Mouse (Mus musculus) lung, postnatal 25 days (tissue): ENCODE data around the gene Pitpnm2.
A peak's percentile ranks its signal among the peaks of the same experiment; 100 is the strongest.

Experiments
- DNase-seq: peaks from one replicate; pipeline ENCODE4 v3.0.0; 2022; ENCODE audit warnings: low spot score

The Pitpnm2 gene

GRCm38 (mm10) chr5:124093852-124094604, 155.5 kb downstream of the Pitpnm2 start:
- no peak for DNase-seq

DNA sequence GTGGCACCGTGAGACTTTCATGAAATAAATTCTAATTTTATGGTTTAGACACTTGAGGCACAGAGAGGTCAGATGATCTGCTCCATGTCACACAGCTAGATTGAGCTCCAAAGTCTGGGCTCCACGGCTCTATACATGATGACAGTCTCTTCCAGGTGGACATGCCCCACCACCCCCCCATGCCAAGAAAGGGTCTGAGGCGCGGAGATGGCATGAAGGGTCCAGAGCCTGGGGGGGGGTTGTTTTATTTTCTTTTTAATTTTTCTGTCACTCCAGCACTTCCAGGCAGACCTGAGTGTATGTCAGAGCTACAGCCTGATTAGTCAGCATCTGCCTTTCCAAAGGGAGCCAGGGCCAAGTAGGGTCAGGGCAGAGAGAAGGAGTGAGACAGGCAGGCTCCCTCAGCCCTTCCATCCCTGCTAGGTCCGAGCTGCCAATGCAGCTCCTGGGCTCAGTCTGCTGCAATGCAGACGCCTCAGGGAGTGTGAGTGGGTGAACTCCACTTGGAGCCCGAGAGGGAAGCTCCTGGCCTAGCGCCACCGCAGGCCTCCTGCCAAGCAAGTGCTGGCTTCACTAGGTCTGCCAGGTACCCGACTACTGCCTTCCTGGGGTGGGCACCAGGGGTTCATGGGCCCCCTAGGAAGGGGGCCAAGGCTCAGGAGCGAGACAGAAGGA, 156.3 kb downstream of the Pitpnm2 start:
- no peak for DNase-seq

DNA sequence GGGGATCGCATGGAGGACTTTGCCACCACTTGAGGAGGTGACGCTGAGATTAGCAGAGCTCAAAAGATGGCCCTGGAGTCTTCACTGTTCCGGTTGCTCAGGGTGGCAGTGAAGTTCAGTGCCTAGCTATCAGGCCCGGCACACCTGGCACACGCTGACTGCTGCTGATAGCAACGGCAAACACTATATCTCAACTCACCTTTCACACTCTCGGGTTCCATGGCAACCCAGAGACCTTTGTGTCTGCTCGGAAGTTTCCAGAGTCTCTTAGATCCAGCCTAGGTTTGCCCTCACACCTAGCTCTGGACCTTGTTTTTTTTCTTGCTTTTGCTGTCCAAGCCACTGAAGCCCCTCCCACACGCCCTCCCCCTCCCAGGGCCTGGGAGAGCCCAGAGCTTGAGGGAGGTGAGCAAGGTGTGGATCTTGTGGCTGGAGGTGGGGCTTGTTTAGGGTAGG, 157.6 kb downstream of the Pitpnm2 start:
- DNase-seq = no peak

DNA sequence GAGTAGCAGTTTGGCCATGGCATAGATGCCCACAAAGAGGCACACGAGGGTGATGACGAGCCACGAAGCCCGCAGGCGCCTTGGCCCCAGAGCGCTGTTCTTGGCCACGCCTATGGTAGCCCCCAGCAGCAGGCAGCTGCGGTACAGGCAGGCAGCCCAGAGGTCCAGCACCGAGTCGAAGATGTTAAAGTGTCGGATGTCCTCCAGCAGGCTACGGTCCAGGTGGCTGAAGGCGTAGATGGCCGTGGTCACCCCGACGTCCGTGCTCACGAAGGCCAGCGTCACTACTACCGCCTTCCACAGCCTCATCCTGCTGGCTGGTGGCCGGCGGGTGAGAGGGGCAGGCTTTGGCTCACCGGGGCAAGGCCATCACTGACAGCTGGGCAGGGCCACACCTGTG, 159.7 kb downstream of the Pitpnm2 start:
- no peak for DNase-seq

DNA sequence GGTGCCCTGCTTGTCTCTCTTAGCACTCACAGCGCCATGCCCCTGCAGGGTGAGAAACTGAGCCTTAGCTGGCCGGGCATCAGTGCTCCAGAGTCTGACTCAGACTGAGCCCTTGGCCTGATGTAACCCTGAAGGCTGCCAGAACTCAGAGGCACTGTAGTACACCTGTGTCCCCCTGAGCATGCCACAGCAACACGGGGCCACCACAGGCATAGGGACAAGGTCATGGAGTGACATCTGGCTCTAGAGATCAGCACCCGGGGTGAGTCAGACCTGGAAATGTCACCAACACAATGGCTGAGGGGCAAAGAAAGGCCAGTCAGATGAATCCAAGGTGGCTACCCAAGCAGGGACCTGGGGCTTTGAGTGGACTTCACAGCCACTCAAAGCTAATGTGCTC, 162.7 kb downstream of the Pitpnm2 start:
- DNase-seq = no peak

DNA sequence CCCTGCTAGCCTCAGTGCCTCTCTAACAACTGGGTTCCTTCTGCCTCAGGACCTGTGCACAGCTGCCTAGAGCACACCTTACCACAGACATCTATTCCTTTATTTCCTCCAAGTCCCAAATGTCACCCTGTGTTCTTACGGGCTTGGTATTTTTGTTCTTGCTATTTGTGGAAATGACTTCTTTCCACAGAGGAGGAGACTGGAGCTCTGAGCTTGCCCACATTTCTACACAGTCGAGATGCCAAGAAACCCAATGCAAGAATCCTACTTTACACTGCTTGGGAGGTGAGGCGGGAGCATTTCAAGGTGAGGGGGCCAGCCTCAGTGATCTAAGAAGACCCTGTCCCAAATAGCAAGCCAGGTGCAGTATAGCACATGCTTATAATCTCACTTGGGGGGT, 164.0 kb downstream of the Pitpnm2 start:
- DNase-seq = no peak

DNA sequence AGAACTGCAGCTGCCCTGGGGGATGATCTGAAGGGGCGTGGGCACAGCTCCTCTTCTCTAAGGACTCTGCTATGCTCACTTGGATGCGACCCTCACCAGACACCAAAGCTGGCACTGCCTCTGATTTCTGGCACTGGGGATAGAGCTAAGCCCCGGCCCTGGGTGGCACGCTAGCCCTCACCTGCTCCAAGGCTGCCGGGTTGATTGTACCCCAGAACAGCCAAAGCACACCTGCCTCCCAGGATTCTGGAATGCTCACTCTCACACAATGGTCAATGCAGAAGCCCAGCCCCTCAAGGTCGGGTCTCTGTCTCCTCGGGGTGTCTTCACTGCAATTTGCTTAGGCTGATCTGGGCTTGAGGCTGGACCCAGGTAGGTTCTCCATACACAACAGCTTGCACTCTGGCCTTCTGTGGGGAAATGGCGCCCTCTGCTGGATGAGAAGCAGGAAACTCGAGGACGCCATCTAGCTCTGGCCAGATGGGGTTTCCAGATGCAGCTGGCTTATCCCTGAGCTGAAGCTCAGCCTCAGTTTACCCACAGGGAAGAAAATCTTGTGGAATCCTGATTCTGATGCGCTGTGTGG, 164.9 kb downstream of the Pitpnm2 start:
- peak; percentile 88 for DNase-seq

GRCm38 (mm10) chr5:124083850-124084587, 165.5 kb downstream of the Pitpnm2 start:
- no peak for DNase-seq

DNA sequence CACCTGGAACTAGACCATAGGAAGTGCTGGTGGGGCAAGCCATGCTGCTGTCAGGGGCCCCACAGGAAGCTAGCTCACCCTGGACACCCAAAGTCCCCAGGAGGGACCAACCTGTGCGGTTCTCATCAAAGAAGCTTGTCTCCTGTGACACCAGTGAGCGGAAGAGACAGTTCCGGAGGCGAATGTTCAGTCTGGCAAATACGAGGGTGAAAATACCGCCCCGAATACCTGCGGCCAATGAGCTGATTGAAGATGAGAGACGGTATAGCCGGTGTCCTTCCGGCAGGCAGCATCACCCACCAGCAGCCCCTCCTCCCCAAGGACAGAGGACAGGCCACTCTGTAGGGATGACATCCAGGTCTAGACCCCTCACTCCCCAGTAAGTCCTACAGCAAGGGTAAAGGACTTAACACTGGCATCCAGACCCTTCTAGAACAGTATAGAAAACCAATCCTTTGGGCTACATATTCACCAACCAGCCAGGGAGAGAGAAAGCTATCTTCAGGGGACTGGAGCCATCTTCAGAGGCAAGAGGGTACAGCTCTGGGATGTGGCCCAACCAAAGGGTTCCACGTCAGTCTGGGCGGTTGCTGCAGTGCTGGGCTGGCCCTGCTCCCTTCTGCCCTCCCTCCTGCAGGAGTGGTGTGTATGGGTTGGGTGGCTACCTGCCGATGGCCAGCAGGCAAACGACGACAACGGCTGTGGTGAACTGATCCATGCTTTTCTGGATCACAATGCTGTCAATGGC, 166.4 kb downstream of the Pitpnm2 start:
- no peak for DNase-seq

DNA sequence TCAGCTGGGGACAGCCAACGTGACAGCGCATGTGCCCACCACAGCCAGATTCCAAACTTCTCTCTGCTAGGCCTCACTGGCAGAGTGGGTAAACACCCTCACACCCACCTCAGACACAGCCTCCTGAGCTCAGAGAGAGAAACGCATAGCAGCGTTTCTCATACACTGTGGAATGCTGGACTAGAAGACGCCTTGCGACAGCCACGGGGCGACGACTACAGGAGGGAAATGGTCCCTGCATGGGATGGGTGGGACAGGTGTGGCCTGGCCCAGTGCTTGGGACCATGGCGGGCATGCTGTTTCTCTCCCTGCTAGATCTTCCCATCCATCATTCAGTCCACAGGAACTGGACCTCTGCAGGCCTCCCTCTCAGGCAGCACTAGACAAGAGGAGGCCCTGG, 167.1 kb downstream of the Pitpnm2 start:
- no peak for DNase-seq

DNA sequence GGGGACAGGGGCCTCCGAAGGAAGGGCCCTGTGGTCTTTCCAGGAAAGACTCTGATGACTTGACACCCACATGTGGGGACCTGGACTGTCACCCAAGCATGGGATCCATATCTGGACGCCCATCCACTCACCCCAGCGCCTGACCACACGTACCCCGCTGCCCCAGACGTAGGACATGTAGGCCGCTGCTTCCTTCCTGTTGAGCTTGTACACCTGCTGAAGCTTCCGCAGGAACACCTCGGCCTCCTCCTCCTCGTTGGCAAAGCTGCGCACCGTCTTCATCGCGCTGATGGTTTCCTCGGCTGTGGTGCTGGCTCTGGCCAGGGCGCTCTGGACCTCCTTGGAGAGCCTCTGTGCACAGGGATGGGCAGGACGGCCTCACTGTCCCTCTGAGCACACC, 169.7 kb downstream of the Pitpnm2 start:
- no peak for DNase-seq

- no peak for DNase-seq
Observed at GRCm38 (mm10) chr5:124078794-124079416, 170.7 kb downstream of the Pitpnm2 start.

DNA sequence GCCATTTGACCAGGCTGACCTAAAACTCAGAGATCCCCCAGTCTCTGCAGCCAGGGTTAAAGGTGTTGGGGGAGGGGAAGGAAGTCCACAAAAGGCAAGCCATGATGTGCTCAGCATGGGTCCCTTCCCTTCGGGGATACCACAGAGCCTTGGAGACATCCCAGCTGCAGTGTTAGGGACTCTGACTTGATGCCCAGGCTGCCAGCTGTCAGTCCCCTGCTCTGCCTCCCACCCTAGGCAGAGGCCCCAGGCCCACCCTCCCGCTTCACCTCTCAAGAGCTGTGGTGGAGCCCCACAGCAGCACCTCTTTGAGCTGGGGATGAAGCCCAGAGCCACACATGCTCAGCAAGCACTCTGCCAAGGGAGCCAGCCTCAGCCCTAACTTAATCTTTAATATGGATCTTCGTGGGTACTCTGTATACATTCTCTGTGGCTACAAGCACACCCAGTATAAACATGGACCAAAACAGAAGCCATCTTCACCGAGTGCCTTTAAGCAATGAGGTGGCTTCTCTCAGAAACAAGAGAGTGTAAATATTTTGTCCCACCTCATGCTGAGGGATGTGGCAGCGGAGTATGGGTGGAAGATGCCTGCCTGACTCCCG, 171.6 kb downstream of the Pitpnm2 start:
- DNase-seq = no peak

DNA sequence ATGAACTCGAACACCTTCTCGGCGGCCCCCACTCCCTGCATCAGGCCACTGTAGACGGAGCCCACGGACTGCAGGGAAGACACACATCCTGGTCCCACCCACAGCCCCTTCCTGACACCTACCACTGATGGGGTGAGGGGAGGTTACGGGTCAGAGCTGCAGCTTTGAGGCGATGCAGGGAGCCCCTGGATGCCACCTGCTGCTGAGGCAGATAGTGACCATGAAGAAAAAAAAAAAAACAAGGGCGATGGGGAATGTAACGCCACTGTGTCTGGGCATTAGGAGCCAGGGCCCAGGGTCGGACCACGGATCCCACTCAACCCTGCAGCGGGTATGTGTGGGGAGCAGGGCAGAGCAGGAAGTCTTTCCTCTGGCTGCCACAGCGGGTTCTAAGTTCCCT, 172.3 kb downstream of the Pitpnm2 start:
- no peak for DNase-seq

- DNase-seq = no peak
Observed at GRCm38 (mm10) chr5:124076559-124076958, 173.0 kb downstream of the Pitpnm2 start.

DNA sequence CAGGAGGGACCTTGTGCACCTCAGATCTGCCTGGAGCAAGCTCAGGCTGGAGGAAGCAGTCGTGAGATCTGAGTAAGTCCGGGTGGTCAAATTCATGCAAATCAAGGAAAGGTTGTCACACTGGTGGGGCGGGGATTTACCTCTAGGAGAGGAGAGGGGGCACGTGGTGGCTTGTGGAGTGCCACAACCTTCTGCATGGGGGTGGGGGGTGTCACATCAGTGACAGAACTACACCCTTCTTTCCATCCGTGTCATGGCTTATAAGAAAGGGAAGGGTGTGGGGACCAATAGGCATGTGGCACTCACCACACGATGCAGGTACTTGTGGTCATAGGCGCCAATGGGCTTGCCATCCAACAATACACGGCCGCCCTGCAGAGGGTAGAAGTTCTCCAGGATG, 173.8 kb downstream of the Pitpnm2 start:
- no peak for DNase-seq

GRCm38 (mm10) chr5:124074845-124075307, 174.7 kb downstream of the Pitpnm2 start:
- no peak for DNase-seq

- no peak for DNase-seq
Observed at GRCm38 (mm10) chr5:124073682-124074081, 175.9 kb downstream of the Pitpnm2 start.

DNA sequence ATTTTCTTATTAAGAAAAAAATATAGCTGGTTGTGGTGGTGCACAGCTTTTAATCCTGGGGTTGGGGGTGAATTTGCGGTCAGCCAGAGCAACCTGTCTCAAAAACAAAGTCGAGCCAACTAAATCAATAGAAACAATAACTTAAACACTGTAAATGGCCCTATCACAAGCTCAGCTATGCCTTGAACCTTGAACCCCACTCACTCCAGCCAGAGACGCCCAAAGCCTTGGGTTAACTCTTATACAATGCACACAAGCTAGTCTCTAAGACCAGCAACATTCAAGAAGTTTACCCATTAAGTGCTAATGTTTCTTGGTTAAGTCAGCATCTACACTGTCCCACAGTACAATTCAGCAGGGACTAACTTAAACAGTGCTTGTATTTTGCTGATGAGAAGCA, 179.9 kb downstream of the Pitpnm2 start:
- no peak for DNase-seq
